ENCODE assay signal across 27 mouse cellular contexts in genomic region chr2:72363449-72363848, GRCm38 (mm10).
A peak's percentile ranks its signal among the peaks of the same experiment; 100 is the strongest.
DNase-seq lines count a peak whose midpoint lies in the region; ATAC-seq and TF ChIP-seq lines count a peak whose summit lies in the region.
"Had no signal": no experiment of that assay in that cellular context is flagged by ENCODE, and none has a peak within 500 bp of the region (broad histone marks: within the 10 kb centered on the region; RNA-seq: fewer than 3 reads in every experiment).

No protein-coding gene starts in this region.

- H3K27ac ChIP-seq in kidney, embryonic 14.5 days (ENCODE audit: low read depth, low read length): no peak overlapping the region
- no peak overlapping the region for H3K27ac ChIP-seq in kidney, postnatal 0 days
- no peak overlapping the region for H3K27ac ChIP-seq in midbrain, embryonic 15.5 days
- H3K27ac ChIP-seq: embryonic facial prominence, embryonic 10.5 days; embryonic facial prominence, embryonic 13.5 days; forebrain, embryonic 12.5 days; forebrain, embryonic 15.5 days; heart, embryonic 15.5 days; hindbrain, embryonic 14.5 days; hindbrain, postnatal 0 days had no signal

- H3K4me1 ChIP-seq in kidney, embryonic 14.5 days (ENCODE audit: control insufficient read depth, insufficient read depth, low read length): peaks cover 5% of the 10 kb centered on the region; the same call in 1 of the 2 replicates
- peaks cover 18% of the 10 kb centered on the region for H3K4me1 ChIP-seq in kidney, postnatal 0 days (replicated peaks; ENCODE audit: insufficient read depth, low read length)
- no peaks in the 10 kb centered on the region for H3K4me1 ChIP-seq in midbrain, embryonic 15.5 days
- H3K4me1 ChIP-seq: embryonic facial prominence, embryonic 10.5 days; embryonic facial prominence, embryonic 13.5 days; forebrain, embryonic 15.5 days had no signal

- no peak for TF ChIP-seq CTCF in kidney, postnatal 0 days (IDR thresholded peaks at IDR 0.05; ENCODE audit: low read depth)
- TF ChIP-seq CTCF in Patski (IDR thresholded peaks at IDR 0.05): no peak

- CTCF ChIA-PET in Patski (lab: Charles Lee): interaction anchor here (0.9 to 1.6 kb wide), 2 partner anchors 27 to 62 kb away, joined by 4 to 5 read pairs; no protein-coding TSS in a partner anchor

- POLR2A ChIA-PET in Patski (lab: Charles Lee): interaction anchor here (1.1 kb wide), 1 partner anchor 30 kb away, joined by 3 read pairs; no protein-coding TSS in a partner anchor

- in situ Hi-C loops in Patski (cut with MboI; ENCODE audit: low pct_unique_long_range_greater_than_20kb): no loop called here

- no peak overlapping the region for H3K4me2 ChIP-seq in kidney, embryonic 14.5 days (replicated peaks; ENCODE audit: low read depth, low read length)
- H3K4me2 ChIP-seq in kidney, postnatal 0 days (ENCODE audit: low read length): no peak overlapping the region
- H3K4me2 ChIP-seq in midbrain, embryonic 15.5 days: no peak overlapping the region
- H3K4me2 ChIP-seq: embryonic facial prominence, embryonic 13.5 days; forebrain, embryonic 12.5 days; forebrain, embryonic 15.5 days; heart, embryonic 12.5 days; heart, embryonic 15.5 days; hindbrain, embryonic 14.5 days had no signal

- ATAC-seq in kidney, embryonic 14.5 days (ENCODE audit: low FRiP score, low TSS enrichment): peak; percentile 71; the same call in 1 of the 2 replicates
- ATAC-seq in kidney, postnatal 0 days (replicated peaks; ENCODE audit: low FRiP score, low read depth): peak; percentile 81
- ATAC-seq in Patski: peak; percentile 51
- no peak for ATAC-seq in midbrain, embryonic 15.5 days (replicated peaks)
- ATAC-seq: forebrain, embryonic 15.5 days; hindbrain, postnatal 0 days; inflammation-experienced regulatory T-cells, adult 6 months had no signal

- no peak for DNase-seq in kidney, postnatal 14 days
- no peak for DNase-seq in kidney, postnatal 0 days (ENCODE audit: low spot score)
- DNase-seq in kidney, postnatal 10 days: no peak
- peak; percentile 37 for DNase-seq in Patski (ENCODE audit: low read depth, low spot score)
- DNase-seq: adrenal gland, adult 8-10 months; adrenal gland, postnatal 25 days; cerebellum, adult 11-12 months; cerebellum, adult 8-10 months; cerebellum, postnatal 10 days; cerebellum, postnatal 36 days; embryo, embryonic 11 days; gastrocnemius, postnatal 14 days; heart, adult 18-20 months; heart, postnatal 10 days; heart, postnatal 4 days had no signal

- no peak overlapping the region for H3K4me3 ChIP-seq in kidney, embryonic 14.5 days (ENCODE audit: low read length)
- no peak overlapping the region for H3K4me3 ChIP-seq in kidney, postnatal 0 days (replicated peaks; ENCODE audit: low read depth, low read length)
- no peak overlapping the region for H3K4me3 ChIP-seq in midbrain, embryonic 15.5 days
- H3K4me3 ChIP-seq: embryonic facial prominence, embryonic 10.5 days; embryonic facial prominence, embryonic 13.5 days; erythroblast, embryonic 14.5 days; forebrain, embryonic 12.5 days; forebrain, embryonic 15.5 days; heart, embryonic 12.5 days; heart, embryonic 15.5 days had no signal

- no peaks in the 10 kb centered on the region for H3K9me3 ChIP-seq in kidney, embryonic 14.5 days (ENCODE audit: control insufficient read depth, low read length)
- H3K9me3 ChIP-seq in kidney, postnatal 0 days (replicated peaks; ENCODE audit: low read length): no peaks in the 10 kb centered on the region
- H3K9me3 ChIP-seq in midbrain, embryonic 15.5 days: no peaks in the 10 kb centered on the region
- H3K9me3 ChIP-seq: embryonic facial prominence, embryonic 10.5 days; embryonic facial prominence, embryonic 13.5 days; forebrain, embryonic 12.5 days; forebrain, embryonic 15.5 days; heart, embryonic 12.5 days; heart, embryonic 15.5 days had no signal

- no peak overlapping the region for H3K9ac ChIP-seq in kidney, embryonic 14.5 days (ENCODE audit: low read depth, low read length)
- no peak overlapping the region for H3K9ac ChIP-seq in kidney, postnatal 0 days (ENCODE audit: low read depth, low read length)
- H3K9ac ChIP-seq in midbrain, embryonic 15.5 days: no peak overlapping the region
- H3K9ac ChIP-seq: embryonic facial prominence, embryonic 13.5 days; forebrain, embryonic 12.5 days; forebrain, embryonic 15.5 days; heart, embryonic 12.5 days; heart, embryonic 15.5 days; hindbrain, embryonic 14.5 days had no signal

- no peaks in the 10 kb centered on the region for H3K36me3 ChIP-seq in kidney, embryonic 14.5 days (ENCODE audit: control insufficient read depth, insufficient read depth, low read length)
- H3K36me3 ChIP-seq in kidney, postnatal 0 days (ENCODE audit: insufficient read depth, low read length): no peaks in the 10 kb centered on the region
- H3K36me3 ChIP-seq in midbrain, embryonic 15.5 days (replicated peaks): no peaks in the 10 kb centered on the region
- H3K36me3 ChIP-seq: embryonic facial prominence, embryonic 10.5 days; forebrain, embryonic 12.5 days; forebrain, embryonic 15.5 days had no signal

- WGBS in kidney, embryonic 14.5 days: 70% methylated on average over 1 of the region's 1 CpGs
- 76% methylated on average over 1 of the region's 1 CpGs for WGBS in kidney, postnatal 0 days
- 96% methylated on average over 1 of the region's 1 CpGs for WGBS in midbrain, embryonic 15.5 days

- H3K27me3 ChIP-seq in kidney, embryonic 14.5 days (ENCODE audit: control insufficient read depth, insufficient read depth, low read length): no peaks in the 10 kb centered on the region
- H3K27me3 ChIP-seq in kidney, postnatal 0 days (ENCODE audit: insufficient read depth, low read length): no peaks in the 10 kb centered on the region
- H3K27me3 ChIP-seq in Patski: no peaks in the 10 kb centered on the region
- H3K27me3 ChIP-seq in midbrain, embryonic 15.5 days (replicated peaks): no peaks in the 10 kb centered on the region
- H3K27me3 ChIP-seq: embryonic facial prominence, embryonic 13.5 days; forebrain, embryonic 12.5 days; forebrain, embryonic 15.5 days; heart, embryonic 12.5 days; heart, embryonic 15.5 days had no signal
